In genomic region chr11:54881051-54881474, GRCm38 (mm10) we compare ENCODE assay signal across 12 mouse cellular contexts. TPM values are rescaled to one million over a fixed set of nuclear protein-coding genes. Genes with fewer than 3 reads are reported as not detected.
DNase-seq lines count a peak whose midpoint lies in the region; ATAC-seq lines count a peak whose summit lies in the region.
"Had no signal": no experiment of that assay in that cellular context is flagged by ENCODE, and none has a peak within 500 bp of the region (broad histone marks: within the 10 kb centered on the region; RNA-seq: fewer than 3 reads in every experiment).

No protein-coding gene starts in this region.

- WGBS in intestine, embryonic 15.5 days: 15% methylated on average over 2 of the region's 2 CpGs
- 39% methylated on average over 2 of the region's 2 CpGs for WGBS in liver, embryonic 15.5 days (ENCODE audit: insufficient replicate concordance)
- 3% methylated on average over 2 of the region's 2 CpGs for WGBS in forebrain, embryonic 16.5 days

- H3K27ac ChIP-seq in intestine, embryonic 15.5 days: 0 out of 2 replicates have a peak overlapping the region, but pooled peaks have one; percentile 29
- H3K27ac ChIP-seq in liver, embryonic 15.5 days (replicated peaks): no peak overlapping the region; the same call in 1 of the 2 replicates
- no peak overlapping the region for H3K27ac ChIP-seq in forebrain, embryonic 16.5 days (ENCODE audit: low read length)
- H3K27ac ChIP-seq: embryonic facial prominence, embryonic 12.5 days; midbrain, embryonic 10.5 days had no signal

- no peaks in the 10 kb centered on the region for H3K36me3 ChIP-seq in intestine, embryonic 15.5 days
- H3K36me3 ChIP-seq in liver, embryonic 15.5 days (replicated peaks): no peaks in the 10 kb centered on the region
- no peaks in the 10 kb centered on the region for H3K36me3 ChIP-seq in forebrain, embryonic 16.5 days (ENCODE audit: control insufficient read depth, insufficient read depth)
- H3K36me3 ChIP-seq: embryonic facial prominence, embryonic 12.5 days; midbrain, embryonic 10.5 days had no signal

- H3K4me2 ChIP-seq in intestine, embryonic 15.5 days (replicated peaks): no peak overlapping the region
- H3K4me2 ChIP-seq in liver, embryonic 15.5 days: no peak overlapping the region
- H3K4me2 ChIP-seq in forebrain, embryonic 16.5 days (ENCODE audit: low read length): no peak overlapping the region
- H3K4me2 ChIP-seq: embryonic facial prominence, embryonic 12.5 days had no signal

- intact Hi-C loops in heart, postnatal 36 days (cut with DNase I): loop anchor here (5.0 kb wide), 1 partner anchor 156 kb away; no protein-coding TSS in a partner anchor

- H3K9ac ChIP-seq in intestine, embryonic 15.5 days: no peak overlapping the region
- H3K9ac ChIP-seq in liver, embryonic 15.5 days: no peak overlapping the region
- no peak overlapping the region for H3K9ac ChIP-seq in forebrain, embryonic 16.5 days (replicated peaks; ENCODE audit: low read depth, low read length)
- H3K9ac ChIP-seq: embryonic facial prominence, embryonic 12.5 days had no signal

- no peak overlapping the region for H3K4me3 ChIP-seq in intestine, embryonic 15.5 days (replicated peaks)
- no peak overlapping the region for H3K4me3 ChIP-seq in liver, embryonic 15.5 days (replicated peaks)
- no peak overlapping the region for H3K4me3 ChIP-seq in forebrain, embryonic 16.5 days (replicated peaks; ENCODE audit: low read length)
- H3K4me3 ChIP-seq: embryonic facial prominence, embryonic 12.5 days; midbrain, embryonic 10.5 days had no signal

- H3K27me3 ChIP-seq in intestine, embryonic 15.5 days (replicated peaks): no peaks in the 10 kb centered on the region
- H3K27me3 ChIP-seq in liver, embryonic 15.5 days: no peaks in the 10 kb centered on the region
- H3K27me3 ChIP-seq in forebrain, embryonic 16.5 days (replicated peaks; ENCODE audit: control insufficient read depth, insufficient read depth, low read length): no peaks in the 10 kb centered on the region
- H3K27me3 ChIP-seq: CH12.LX; embryonic facial prominence, embryonic 12.5 days had no signal

- H3K4me1 ChIP-seq in intestine, embryonic 15.5 days (replicated peaks): peaks cover 21% of the 10 kb centered on the region; the same call in 1 of the 2 replicates
- H3K4me1 ChIP-seq in liver, embryonic 15.5 days (replicated peaks): peaks cover 34% of the 10 kb centered on the region
- no peaks in the 10 kb centered on the region for H3K4me1 ChIP-seq in forebrain, embryonic 16.5 days (replicated peaks; ENCODE audit: control insufficient read depth, insufficient read depth, low read length)

- peak; percentile 62 for ATAC-seq in intestine, embryonic 15.5 days
- peak; percentile 62; the same call in 1 of the 2 replicates for ATAC-seq in liver, embryonic 15.5 days (ENCODE audit: insufficient read depth)
- ATAC-seq in forebrain, embryonic 16.5 days: no peak

- no peaks in the 10 kb centered on the region for H3K9me3 ChIP-seq in intestine, embryonic 15.5 days
- no peaks in the 10 kb centered on the region for H3K9me3 ChIP-seq in liver, embryonic 15.5 days (replicated peaks)
- H3K9me3 ChIP-seq in forebrain, embryonic 16.5 days (ENCODE audit: control insufficient read depth, low read length): no peaks in the 10 kb centered on the region
- H3K9me3 ChIP-seq: embryonic facial prominence, embryonic 12.5 days; midbrain, embryonic 10.5 days had no signal

- peak; percentile 96 for DNase-seq in heart, adult 11 months
- DNase-seq in heart, postnatal 36 days: no peak
- peak; percentile 58 for DNase-seq in adipocyte (ENCODE audit: low spot score)
- DNase-seq in right cerebral cortex, postnatal 25 days: no peak
- DNase-seq in frontal cortex, postnatal 25 days (ENCODE audit: low spot score in 2 of 2): no peak
- DNase-seq: gastrocnemius, postnatal 10 days had no signal

RNA-seq across cellular contexts. Expression of gene Hint1, which starts 14.9 kb away (rescaled TPM):
- 100 to 1,000 TPM; 292 to 340 TPM for total RNA-seq in heart, postnatal 36 days (2021)
- 705 and 851 TPM in 2 replicates for polyA plus RNA-seq in intestine, embryonic 15.5 days (2015; fragmentation: Nextera tagmentation; extraction: Ambion mirVana)
- 305 and 377 TPM in 2 replicates for polyA plus RNA-seq in liver, embryonic 15.5 days (2015; fragmentation: Nextera tagmentation; extraction: Ambion mirVana)
- polyA plus RNA-seq in forebrain, embryonic 16.5 days (2015; fragmentation: Nextera tagmentation; extraction: Ambion mirVana): 685 and 697 TPM in 2 replicates

RNA-seq across cellular contexts. Expression of gene Lyrm7, which starts 20.3 kb away (rescaled TPM):
- 10 to 100 TPM; 37.9 to 39.0 TPM for total RNA-seq in heart, postnatal 36 days (2021)
- 8.9 and 9.4 TPM in 2 replicates for polyA plus RNA-seq in intestine, embryonic 15.5 days (2015; fragmentation: Nextera tagmentation; extraction: Ambion mirVana)
- 2.6 and 4.1 TPM in 2 replicates for polyA plus RNA-seq in liver, embryonic 15.5 days (2015; fragmentation: Nextera tagmentation; extraction: Ambion mirVana)
- 14.2 and 17.6 TPM in 2 replicates for polyA plus RNA-seq in forebrain, embryonic 16.5 days (2015; fragmentation: Nextera tagmentation; extraction: Ambion mirVana)

RNA-seq across cellular contexts. Expression of gene Gpx3, which starts 21.2 kb away (rescaled TPM):
- total RNA-seq in heart, postnatal 36 days (2021): 100 to 1,000 TPM; 189 to 218 TPM
- polyA plus RNA-seq in intestine, embryonic 15.5 days (2015; fragmentation: Nextera tagmentation; extraction: Ambion mirVana): 308 and 352 TPM in 2 replicates
- polyA plus RNA-seq in liver, embryonic 15.5 days (2015; fragmentation: Nextera tagmentation; extraction: Ambion mirVana): 43.1 and 43.3 TPM in 2 replicates
- 17.4 and 18.0 TPM in 2 replicates for polyA plus RNA-seq in forebrain, embryonic 16.5 days (2015; fragmentation: Nextera tagmentation; extraction: Ambion mirVana)
- total RNA-seq: CH12.LX had no signal

Comparison
In these comparisons a context has a peak if more than half of its experiments do, and no peak if none do; other contexts are left out.
1. DNase-seq: peak in heart, adult 11 months (single experiment) and adipocyte (single experiment); none in heart, postnatal 36 days (0 of 2), right cerebral cortex, postnatal 25 days (single experiment) and frontal cortex, postnatal 25 days (0 of 2).